Mouse (Mus musculus) spleen, adult 12 weeks (tissue): ENCODE measurements around the gene Cyp2w1.

Source experiments
- DNase-seq: peaks from one replicate; pipeline ENCODE4 v3.0.0; 2022; ENCODE audit warnings: low spot score

Cyp2w1 gene

GRCm38 (mm10) chr5:139383234-139383633, 30.8 kb downstream of the Cyp2w1 start:
- no peak for DNase-seq

DNA sequence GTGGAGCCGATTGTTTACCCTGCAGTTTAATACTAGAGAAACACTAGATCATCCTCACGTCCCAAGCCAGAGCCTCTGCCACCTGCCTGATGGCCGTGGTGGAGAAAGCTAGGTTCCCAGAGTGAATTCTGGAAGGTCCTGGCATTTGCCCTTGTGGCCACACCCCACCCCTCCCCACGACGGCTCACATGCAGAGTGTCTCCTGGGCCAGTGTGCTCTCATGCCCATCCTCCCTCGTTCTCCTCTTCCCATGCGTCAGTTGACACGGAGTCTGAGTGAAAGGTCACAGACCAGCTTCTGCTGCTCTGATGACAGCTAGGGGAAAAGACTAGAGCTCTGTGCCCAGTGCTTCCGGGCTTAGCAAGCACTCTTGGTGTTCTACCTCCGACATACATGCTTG, 32.1 kb downstream of the Cyp2w1 start:
- no peak for DNase-seq

- no peak for DNase-seq
These were observed 33.6 kb downstream of the Cyp2w1 start for GRCm38 (mm10) chr5:139386047-139386446.

DNA sequence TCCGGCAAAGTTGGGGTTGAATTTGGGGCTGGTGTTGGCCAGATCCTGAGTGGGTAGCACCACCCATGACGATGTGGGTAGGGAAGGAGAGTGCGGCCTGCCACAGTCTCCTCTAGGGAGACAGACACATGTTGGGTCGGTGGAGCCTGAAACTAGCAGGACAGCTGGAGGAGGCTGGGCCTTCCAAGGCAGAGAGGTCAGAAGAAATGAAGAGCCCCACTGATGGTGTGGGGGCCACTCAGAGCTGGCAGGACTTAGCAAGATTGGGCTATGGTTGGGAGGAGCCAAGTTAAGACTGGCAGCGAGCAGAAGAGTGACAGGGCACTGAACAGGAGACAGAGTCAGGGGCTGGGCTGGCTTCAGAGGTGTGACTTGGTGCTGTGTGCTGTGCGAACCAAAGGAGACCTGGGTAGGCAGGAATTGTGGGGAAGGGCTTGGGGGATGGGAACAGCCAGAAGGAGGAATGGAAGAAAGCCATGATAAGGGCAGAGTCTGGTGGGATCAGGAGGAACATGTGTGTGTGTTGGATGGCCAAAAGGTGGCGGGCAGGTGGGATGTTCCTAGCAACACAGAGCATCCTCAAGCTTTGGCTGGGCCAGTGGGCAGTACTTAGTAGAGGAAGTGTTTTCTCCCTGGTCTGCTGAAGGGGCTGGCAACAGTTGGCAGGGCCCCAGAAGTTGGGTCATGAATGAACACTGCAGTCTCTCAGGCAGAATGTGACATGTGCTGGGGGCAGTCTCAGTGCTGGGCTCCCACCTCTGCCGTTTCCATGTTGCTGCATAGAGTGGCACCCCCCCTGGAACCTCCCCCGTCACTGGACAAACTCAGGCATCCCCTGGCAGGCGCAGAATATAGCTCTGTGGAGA, 35.1 kb downstream of the Cyp2w1 start:
- DNase-seq: no peak

GRCm38 (mm10) chr5:139388195-139388570, 35.8 kb downstream of the Cyp2w1 start:
- DNase-seq: no peak

DNA sequence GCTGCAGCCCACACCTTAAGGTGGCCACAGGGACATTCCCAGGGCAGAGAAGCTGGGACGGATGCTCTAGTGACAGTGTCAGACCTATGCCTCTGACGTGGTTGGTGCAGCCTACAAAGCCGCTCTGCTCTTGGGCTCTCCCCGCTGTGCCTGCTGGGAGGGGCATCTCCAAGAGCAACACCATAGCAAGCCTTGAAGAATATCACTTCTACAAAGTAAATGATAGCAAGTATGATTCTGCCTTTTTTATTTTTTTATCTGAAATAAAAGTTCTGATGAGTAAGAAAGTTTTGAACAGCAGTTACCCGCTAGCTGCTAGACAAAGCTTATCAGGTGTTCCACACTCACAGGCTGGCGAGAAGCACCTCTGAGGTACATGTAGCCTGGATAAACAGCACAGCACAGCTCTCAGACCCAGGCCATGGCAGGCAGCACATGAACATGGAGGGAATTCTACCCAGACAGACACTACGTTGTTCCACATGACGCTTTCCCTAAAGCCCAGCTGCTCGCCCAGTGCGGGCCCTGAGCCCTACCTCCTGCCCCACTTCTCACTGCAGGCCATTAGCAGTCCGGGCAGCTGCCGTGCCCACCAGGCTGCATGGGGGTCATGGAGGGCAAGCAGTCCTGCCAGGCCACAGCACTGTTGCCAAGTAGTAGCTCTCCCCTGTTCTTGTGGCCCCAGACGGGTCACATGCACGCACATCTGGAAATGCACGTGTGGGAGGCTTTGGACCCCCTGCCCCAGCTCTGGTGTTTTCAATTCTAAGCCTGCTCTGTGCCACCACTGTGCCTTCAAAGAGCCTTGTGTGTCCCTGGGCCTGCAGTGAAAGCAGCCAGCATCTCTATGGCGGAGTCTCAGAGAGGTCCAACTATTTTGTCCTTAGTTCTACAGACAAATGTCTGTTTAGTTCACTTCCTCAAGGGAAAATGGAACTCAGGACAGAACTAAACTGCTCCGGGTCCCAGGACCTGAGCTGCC, 36.6 kb downstream of the Cyp2w1 start:
- peak; percentile 50 for DNase-seq

DNA sequence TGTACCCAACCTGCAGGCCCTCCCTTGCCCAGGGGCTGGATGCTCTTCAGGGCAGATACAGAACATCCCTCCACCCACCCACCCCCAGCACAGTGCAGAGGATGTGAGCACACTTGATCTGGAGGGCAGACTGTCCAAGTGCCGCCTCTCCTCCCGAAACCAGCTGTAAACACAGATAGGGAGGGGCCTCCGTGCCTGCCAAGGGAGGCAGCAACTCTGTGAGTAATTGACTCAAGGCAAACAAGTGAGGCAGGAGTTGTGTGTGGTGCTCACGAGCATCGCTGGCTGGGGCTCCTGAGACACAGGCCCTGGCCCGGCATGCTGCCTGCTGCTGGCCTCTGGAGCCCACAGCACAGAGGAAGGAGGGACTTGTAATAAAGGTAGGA, 37.3 kb downstream of the Cyp2w1 start:
- peak; percentile 75 for DNase-seq

GRCm38 (mm10) chr5:139390324-139391119, 38.1 kb downstream of the Cyp2w1 start:
- peak; percentile 32 for DNase-seq

GRCm38 (mm10) chr5:139391309-139391990, 39.0 kb downstream of the Cyp2w1 start:
- DNase-seq: no peak

- no peak for DNase-seq
These were observed 40.1 kb downstream of the Cyp2w1 start for GRCm38 (mm10) chr5:139392219-139393196.

- DNase-seq: no peak
These were observed 40.8 kb downstream of the Cyp2w1 start for GRCm38 (mm10) chr5:139393197-139393588.

DNA sequence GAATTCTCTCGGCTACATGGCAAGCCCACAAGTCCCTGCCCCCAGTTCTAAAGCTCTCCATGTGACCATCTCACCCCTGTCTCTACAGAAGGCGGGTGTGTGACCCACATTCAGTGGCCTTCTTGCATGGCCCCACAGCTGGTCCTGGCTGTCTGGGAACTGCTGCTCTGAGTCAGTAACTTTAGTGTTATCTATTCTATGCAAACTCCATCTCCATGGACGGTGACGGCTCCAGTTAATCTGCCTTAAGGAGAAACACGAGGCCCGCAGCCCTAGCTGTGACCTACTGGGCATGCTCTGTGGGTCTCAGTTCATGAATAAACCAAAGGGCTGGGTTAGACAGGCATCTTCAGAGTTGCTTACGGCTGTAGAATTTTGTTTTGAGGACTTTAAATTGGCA, 42.0 kb downstream of the Cyp2w1 start:
- DNase-seq: no peak

DNA sequence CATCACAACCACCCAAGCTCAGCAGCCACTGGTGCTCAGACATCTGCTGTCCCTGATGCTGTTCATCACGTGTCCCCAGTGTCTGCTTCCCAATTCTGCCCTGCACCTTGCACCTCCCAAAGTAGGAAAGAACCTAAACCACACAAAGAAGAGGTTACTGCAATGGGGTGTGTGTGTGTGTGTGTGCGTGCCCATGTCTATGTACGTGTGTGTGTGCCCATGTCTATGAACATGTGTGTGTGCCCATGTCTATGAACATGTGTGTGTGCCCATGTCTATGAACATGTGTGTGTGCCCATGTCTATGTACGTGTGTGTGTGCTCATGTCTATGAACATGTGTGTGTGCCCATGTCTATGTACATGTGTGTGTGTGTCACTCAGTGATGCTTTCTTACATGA, 43.1 kb downstream of the Cyp2w1 start:
- no peak for DNase-seq

GRCm38 (mm10) chr5:139397359-139397916, 45.0 kb downstream of the Cyp2w1 start:
- DNase-seq: no peak

- peak; percentile 91 for DNase-seq
These were observed 45.7 kb downstream of the Cyp2w1 start for GRCm38 (mm10) chr5:139397959-139398753.

- no peak for DNase-seq
These were observed 46.4 kb downstream of the Cyp2w1 start for GRCm38 (mm10) chr5:139398786-139399185.

- DNase-seq: no peak
These were observed 47.6 kb downstream of the Cyp2w1 start for GRCm38 (mm10) chr5:139399991-139400390.

- no peak for DNase-seq
These were observed 49.7 kb downstream of the Cyp2w1 start for GRCm38 (mm10) chr5:139402106-139402505.

GRCm38 (mm10) chr5:139403692-139404260, 51.4 kb downstream of the Cyp2w1 start:
- DNase-seq: no peak
